Mouse (Mus musculus) CD4-positive, CD25-positive, alpha-beta regulatory T cell, adult 2 months (primary cell): ENCODE measurements around the gene Bhlha15.
A peak's percentile ranks its signal among the peaks of the same experiment; 100 is the strongest.

Experiments
- DNase-seq: peaks from one replicate; pipeline ENCODE4 v3.0.0-alpha.2; 2012; ENCODE audit warnings: low read depth, low spot score

Gene Bhlha15

GRCm38 (mm10) chr5:144231410-144231809, 41.3 kb downstream of the Bhlha15 start:
- DNase-seq: peak; percentile 75

GRCm38 (mm10) chr5:144232531-144232930, 42.4 kb downstream of the Bhlha15 start:
- DNase-seq: no peak

- no peak for DNase-seq
These were observed 44.1 kb downstream of the Bhlha15 start for GRCm38 (mm10) chr5:144234222-144234621.

- DNase-seq: no peak
These were observed 44.6 kb downstream of the Bhlha15 start for GRCm38 (mm10) chr5:144234714-144235113.

- DNase-seq: no peak
These were observed 48.9 kb downstream of the Bhlha15 start for GRCm38 (mm10) chr5:144238969-144239368.
